Mouse (Mus musculus): ENCODE measurements around the gene Olfr330.
A peak's percentile ranks its signal among the peaks of the same experiment; 100 is the strongest.
"Not testable (repeated sequence)": the region's sequence is repeated elsewhere in the genome, so short reads cannot be mapped to it uniquely, and the experiment has no call there.

The Olfr330 gene

DNA sequence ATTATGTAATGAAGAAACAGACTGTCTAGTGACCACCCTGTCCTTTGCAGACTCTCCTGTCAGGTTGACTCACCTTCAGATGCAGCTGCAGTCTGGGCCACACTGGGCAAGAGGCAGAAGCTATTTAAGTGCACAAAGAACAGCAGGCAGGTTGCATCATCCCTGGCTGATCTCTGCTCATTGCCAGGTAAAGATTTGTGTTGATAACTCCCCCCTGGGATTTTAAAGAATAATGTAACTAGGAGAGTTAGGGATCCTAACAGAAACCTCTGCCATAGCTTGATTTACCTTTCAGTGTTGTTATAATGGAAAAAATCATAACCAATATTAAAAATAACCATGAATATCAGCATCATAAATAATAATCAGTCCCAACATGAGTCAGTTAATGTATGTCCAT is at the start of gene Olfr330:
Gene Olfr330, minus strand, starts transcription at position 101 of the 400 bp plus-strand sequence.
- DNase-seq (ENCODE audit: low spot score): not testable (repeated sequence)

- DNase-seq (ENCODE audit: low spot score): peak; percentile 9
Observed at GRCm38 (mm10) chr11:58578636-58579035, 44.0 kb upstream of the Olfr330 start.

GRCm38 (mm10) chr11:58577430-58577829 is 42.8 kb upstream of the Olfr330 start, which contains the start of gene Olfr325:
Olfr325 (plus strand) TSS chr11:58577730.
- no peak for DNase-seq (ENCODE audit: low spot score)

DNA sequence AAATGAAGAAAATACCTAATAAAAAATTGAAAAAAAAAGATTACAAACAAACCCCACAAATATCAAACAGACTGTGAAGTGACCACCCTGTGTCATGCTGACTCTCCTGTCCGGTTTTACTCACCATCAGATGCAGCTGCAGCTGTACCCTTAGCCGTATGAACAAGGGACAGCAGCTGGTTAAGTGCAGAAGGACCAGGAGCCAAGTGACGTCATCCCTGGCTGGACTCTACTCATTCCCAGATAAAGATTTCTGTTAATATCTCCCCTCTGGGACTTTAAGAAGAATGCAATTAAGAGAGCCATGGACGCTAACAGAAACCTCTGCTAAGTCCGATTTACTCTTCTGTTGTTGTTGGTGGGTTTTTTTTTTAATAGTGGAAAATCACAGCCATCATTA is 35.8 kb upstream of the Olfr330 start, which contains the start of gene Olfr224:
Gene Olfr224, minus strand, starts transcription at position 149 of the 400 bp plus-strand sequence.
- DNase-seq (ENCODE audit: low spot score): no peak

DNA sequence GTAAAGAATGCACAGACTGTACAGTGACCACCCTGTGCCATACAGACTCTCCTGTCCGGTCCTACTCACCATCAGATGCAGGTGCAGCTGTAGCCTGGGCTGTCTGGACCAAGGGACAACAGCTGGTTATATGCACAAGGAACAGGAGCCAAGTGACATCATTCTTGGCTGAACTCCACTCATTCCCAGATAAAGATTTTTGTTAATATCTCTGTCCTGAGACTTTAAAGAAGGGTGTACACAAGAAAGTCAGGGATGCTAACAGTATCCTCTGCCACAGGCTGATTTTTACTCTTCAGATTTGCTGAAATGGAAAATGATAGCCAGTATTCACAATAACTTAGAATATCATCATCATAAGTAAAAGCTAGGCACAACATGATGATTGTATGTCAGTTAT is 20.9 kb upstream of the Olfr330 start, which contains the start of gene Olfr328:
Gene Olfr328, minus strand, starts transcription at position 101 of the 400 bp plus-strand sequence.
- DNase-seq (ENCODE audit: low spot score): no peak

DNA sequence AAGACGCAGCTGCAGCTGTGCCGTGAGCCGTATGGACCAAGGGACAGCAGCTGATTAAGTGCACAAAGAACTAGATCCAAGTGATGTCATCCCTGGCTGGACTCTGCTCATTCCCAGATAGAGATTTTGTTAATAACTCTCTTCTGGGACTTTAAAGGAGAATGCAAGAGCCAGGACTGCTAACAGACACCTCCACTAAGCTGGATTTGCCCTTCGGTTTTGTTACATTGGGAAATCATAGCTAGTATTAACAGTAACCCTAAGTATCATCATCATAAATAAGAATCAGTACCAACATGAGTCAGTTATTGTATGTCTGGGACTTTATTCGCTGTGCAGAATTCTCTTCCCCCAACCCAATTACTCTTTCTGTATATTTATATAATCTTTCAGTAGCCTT is 11.7 kb upstream of the Olfr330 start, which contains the start of gene Olfr329-ps:
Gene Olfr329-ps, minus strand, starts transcription at position 101 of the 400 bp plus-strand sequence.
- DNase-seq (ENCODE audit: low spot score): no peak

DNA sequence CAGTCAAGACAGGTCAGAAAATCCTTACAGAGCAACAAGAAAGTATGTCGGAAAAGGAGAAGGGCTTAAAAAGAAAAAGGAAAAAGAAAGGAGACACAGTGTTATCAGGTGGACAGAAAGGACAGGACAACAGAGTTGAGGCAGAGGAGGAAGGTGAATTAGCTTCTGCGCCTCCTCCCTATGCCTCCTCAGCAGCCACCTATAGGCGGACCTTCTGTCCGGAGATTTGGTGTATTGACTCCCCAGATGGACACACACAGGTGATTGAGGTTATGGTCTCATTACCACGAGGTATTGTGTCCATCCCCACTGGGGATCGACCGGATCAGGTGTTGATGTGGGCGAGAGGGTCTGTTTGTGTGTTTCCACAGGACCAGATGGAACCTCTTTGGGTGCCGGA is 14.9 kb downstream of the Olfr330 start:
- not testable (repeated sequence) for DNase-seq (ENCODE audit: low spot score)

- DNase-seq (ENCODE audit: low spot score): peak; percentile 12
Observed at GRCm38 (mm10) chr11:58518916-58519315, 15.7 kb downstream of the Olfr330 start.

DNA sequence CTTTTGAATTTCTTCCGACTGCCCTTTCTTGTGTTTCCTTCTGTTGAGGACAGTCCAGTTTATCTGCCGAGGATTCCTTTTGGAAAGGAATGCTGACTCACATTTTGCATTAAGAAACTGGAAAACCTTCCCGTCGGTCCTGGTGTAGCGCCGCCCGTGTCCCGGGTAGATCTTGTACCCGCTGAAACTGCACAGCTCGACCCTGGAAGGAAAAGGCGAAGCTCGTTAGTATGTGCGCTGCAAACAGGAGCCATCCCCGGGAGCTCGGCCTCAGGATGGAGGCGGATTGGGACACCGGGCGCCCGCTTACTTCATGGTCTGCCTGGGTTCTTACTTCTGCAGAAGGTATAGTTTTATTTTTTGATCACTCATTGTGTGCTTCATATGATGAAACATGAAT is 25.6 kb downstream of the Olfr330 start:
- DNase-seq (ENCODE audit: low spot score): not testable (repeated sequence)

DNA sequence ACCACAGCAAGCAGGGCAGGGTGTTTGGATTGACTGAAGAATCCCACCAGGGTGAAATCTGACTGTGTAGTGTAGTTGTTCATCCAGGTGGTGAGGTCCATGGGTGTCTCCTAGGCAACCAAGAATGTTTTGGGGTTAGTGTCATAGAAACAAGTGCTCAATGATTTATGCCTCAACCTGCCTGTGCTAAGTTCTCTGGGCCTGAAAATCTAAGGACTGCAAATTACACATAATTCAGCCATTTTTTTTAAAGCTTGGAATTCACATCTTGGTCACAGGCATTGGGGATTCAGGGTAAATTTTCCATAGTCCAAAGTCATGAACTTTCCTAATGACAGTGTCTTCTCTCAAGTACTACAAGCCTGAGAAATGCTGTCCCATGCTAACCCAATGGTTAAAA is 32.2 kb downstream of the Olfr330 start, which contains the start of gene Olfr331:
Gene Olfr331, minus strand, starts transcription at position 101 of the 400 bp plus-strand sequence.
- DNase-seq (ENCODE audit: low spot score): not testable (repeated sequence)

DNA sequence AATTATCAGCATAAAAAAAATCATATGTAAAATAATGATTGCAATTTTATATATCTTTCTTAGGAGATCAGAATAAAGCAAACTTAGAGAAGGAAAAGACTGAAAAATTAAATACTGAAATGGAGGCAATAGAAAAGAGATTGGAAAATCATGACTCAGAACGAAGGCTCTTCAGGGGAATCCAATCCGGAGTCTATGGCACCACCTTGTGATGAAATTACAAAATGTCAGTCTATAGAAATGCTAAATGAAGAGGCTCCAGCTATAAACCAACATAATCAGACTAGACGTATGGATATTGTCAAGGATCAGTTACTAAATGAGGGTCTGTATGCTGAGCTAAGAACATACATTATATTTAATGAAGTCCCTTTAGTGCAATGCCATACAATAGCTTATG is 35.3 kb downstream of the Olfr330 start:
- DNase-seq (ENCODE audit: low spot score): peak; percentile 15

GRCm38 (mm10) chr11:58498761-58499160 is 35.9 kb downstream of the Olfr330 start:
- DNase-seq (ENCODE audit: low spot score): no peak

DNA sequence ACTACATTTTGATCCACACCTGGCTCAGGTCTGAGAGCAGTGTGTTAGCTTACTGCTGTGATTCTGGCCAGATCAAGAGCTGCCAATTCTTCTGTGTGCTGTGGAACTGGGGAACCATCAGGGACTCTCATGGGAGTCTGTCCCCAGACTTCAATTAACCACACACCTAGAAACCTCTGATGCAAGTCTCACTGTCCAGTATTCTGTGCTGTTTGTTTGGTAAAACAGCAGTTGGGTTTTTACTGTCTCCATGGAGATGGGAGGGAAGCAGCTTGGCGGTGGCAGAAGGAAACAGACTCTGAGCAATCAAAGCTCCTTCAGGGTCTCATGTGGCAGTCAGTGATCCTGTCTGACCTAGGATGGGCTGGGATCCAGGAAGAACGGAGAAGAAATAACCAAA is 42.2 kb downstream of the Olfr330 start, which contains the start of gene Olfr332:
Gene Olfr332, minus strand, starts transcription at position 101 of the 400 bp plus-strand sequence.
- DNase-seq (ENCODE audit: low spot score): no peak
